Mouse (Mus musculus): ENCODE results near the gene Dcbld2.

GRCm38 (mm10) chr16:58481906-58482270 is 73.6 kb downstream of the Dcbld2 start:
- TF ChIP-seq CTCF (conservative IDR thresholded peaks at IDR 0.05; ENCODE audit: low read length) (no peak), POU5F1 (IDR thresholded peaks at IDR 0.05; ENCODE audit: borderline replicate concordance, low read length) (no peak), NANOG (IDR thresholded peaks at IDR 0.05; ENCODE audit: borderline replicate concordance, low read length) (no peak)

Data from E14TG2a.4 (cell line).